Mouse (Mus musculus) hindbrain, embryonic 12.5 days (tissue): Measurements from ENCODE around the gene 2810021J22Rik. TPM values are rescaled to one million over a fixed set of nuclear protein-coding genes. Genes with fewer than 3 reads are reported as not detected.

ENCODE experiments used
- ATAC-seq: fragments of 200-750 bp; cut with Nextera tagmentation; 2 replicates; pipeline ENCODE4 v1.8.0; 2017; ENCODE audit warnings: moderate TSS enrichment; ENCODE audit not compliant: low FRiP score
- H3K27ac ChIP-seq: fragments of 300-500 bp; sonication (generic); 2 replicates; pipeline ENCODE4 v1.5.1; 2016; ENCODE audit warnings: mild to moderate bottlenecking
- H3K27me3 ChIP-seq: fragments of 300-500 bp; sonication (generic); 2 replicates; pipeline ENCODE4 v1.6.1; 2016; ENCODE audit warnings: mild to moderate bottlenecking
- H3K36me3 ChIP-seq: fragments of 300-500 bp; sonication (generic); 2 replicates; pipeline ENCODE4 v1.6.1; 2016; ENCODE audit warnings: mild to moderate bottlenecking
- H3K4me1 ChIP-seq: fragments of 300-500 bp; sonication (generic); 2 replicates; pipeline ENCODE4 v1.6.1; 2016
- H3K4me2 ChIP-seq: fragments of 300-500 bp; sonication (generic); replicated peaks from 2 replicates; pipeline ENCODE4 v1.6.1; 2016; ENCODE audit warnings: mild to moderate bottlenecking
- H3K4me3 ChIP-seq: fragments of 300-500 bp; sonication (generic); 2 replicates; pipeline ENCODE4 v1.5.1; 2016; ENCODE audit warnings: mild to moderate bottlenecking
- H3K9ac ChIP-seq: fragments of 300-500 bp; sonication (generic); 2 replicates; pipeline ENCODE4 v1.6.1; 2016; ENCODE audit warnings: mild to moderate bottlenecking, moderate library complexity
- H3K9me3 ChIP-seq: fragments of 300-500 bp; sonication (generic); replicated peaks from 2 replicates; pipeline ENCODE4 v1.6.1; 2016; ENCODE audit warnings: mild to moderate bottlenecking
- WGBS: fragments of 180-500 bp; shearing (Covaris S2); methylation state at CpG from one replicate; pipeline ENCODE4 v1.1.7; 2016; 5-methylcytosine and 5-hydroxymethylcytosine counted together
- polyA plus RNA-seq: library from polyadenylated mRNA; unstranded; fragments of >200 nt; fragmentation: Nextera tagmentation; extraction: Ambion mirVana; gene quantifications from 2 replicates; pipeline ENCODE4 v1.2.1, GENCODE M21; 2016

The 2810021J22Rik gene
- polyA plus RNA-seq, 1 experiment from 2014 or later = 10.2 TPM

DNA sequence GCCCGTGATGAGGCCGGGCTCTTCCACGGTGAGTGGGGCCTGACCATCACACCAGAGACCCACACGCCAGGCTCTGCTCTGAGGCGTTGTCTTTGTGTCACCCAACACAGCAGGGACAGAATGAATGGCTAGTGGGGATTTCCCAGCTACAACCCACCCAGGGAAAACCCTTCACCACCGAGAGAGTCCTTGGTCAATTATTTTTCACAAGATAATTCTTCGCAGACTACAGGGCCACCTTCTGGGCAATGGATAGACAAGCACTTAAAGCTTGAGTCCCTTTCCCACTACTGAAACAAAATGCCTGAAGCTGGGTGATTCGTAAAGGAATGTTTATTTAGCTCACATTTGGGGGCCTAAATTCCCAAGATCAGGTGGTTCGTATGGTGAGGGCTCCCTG lies 55.4 kb downstream of the 2810021J22Rik start:
- Histone ChIP-seq H3K9me3 (no peaks in the 10 kb centered on the region), H3K27ac (no peak overlapping the region), H3K4me1 (no peaks in the 10 kb centered on the region), H3K4me3 (no peak overlapping the region), H3K4me2 (no peak overlapping the region), H3K36me3 (no peaks in the 10 kb centered on the region), H3K9ac (no peak overlapping the region), H3K27me3 (no peaks in the 10 kb centered on the region)
- 81% methylated on average over 9 of the region's 9 CpGs for WGBS
- ATAC-seq = no peak

- Histone ChIP-seq H3K27ac (no peak overlapping the region), H3K4me2 (no peak overlapping the region), H3K4me1 (0 out of 2 replicates have a peak, but pooled peaks cover 5% of the 10 kb centered on the region), H3K27me3 (no peaks in the 10 kb centered on the region), H3K4me3 (no peak overlapping the region), H3K9ac (no peak overlapping the region), H3K9me3 (no peaks in the 10 kb centered on the region), H3K36me3 (peaks cover 10% of the 10 kb centered on the region)
- WGBS = 92% methylated on average over 2 of the region's 3 CpGs
- ATAC-seq = no peak
These were observed 59.6 kb downstream of the 2810021J22Rik start for GRCm38 (mm10) chr11:58926651-58927050.

- Histone ChIP-seq H3K4me2 (no peak overlapping the region), H3K4me3 (no peak overlapping the region), H3K9ac (no peak overlapping the region), H3K27ac (no peak overlapping the region), H3K9me3 (no peaks in the 10 kb centered on the region), H3K4me1 (0 out of 2 replicates have a peak, but pooled peaks cover 5% of the 10 kb centered on the region), H3K36me3 (peaks cover 14% of the 10 kb centered on the region), H3K27me3 (no peaks in the 10 kb centered on the region)
- ATAC-seq = no peak
- 79% methylated on average over 2 of the region's 2 CpGs for WGBS
These were observed 60.0 kb downstream of the 2810021J22Rik start for GRCm38 (mm10) chr11:58927053-58927452.

GRCm38 (mm10) chr11:58927790-58928651 lies 61.0 kb downstream of the 2810021J22Rik start:
- 39% methylated on average over 20 of the region's 20 CpGs for WGBS
- H3K9ac ChIP-seq = no peak overlapping the region
- peak overlapping the region; percentile 33 for H3K4me2 ChIP-seq
- no peaks in the 10 kb centered on the region for H3K27me3 ChIP-seq
- H3K9me3 ChIP-seq = no peaks in the 10 kb centered on the region
- H3K36me3 ChIP-seq = peaks cover 23% of the 10 kb centered on the region
- 0 out of 2 replicates have a peak, but pooled peaks cover 5% of the 10 kb centered on the region for H3K4me1 ChIP-seq
- ATAC-seq = peak; percentile 65
- no peak overlapping the region for H3K27ac ChIP-seq
- H3K4me3 ChIP-seq = 0 out of 2 replicates have a peak overlapping the region, but pooled peaks have one; percentile 2

GRCm38 (mm10) chr11:58929055-58929454 lies 62.0 kb downstream of the 2810021J22Rik start:
- Histone ChIP-seq H3K27ac (no peak overlapping the region), H3K4me3 (no peak overlapping the region), H3K36me3 (peaks cover 34% of the 10 kb centered on the region), H3K27me3 (no peaks in the 10 kb centered on the region), H3K9me3 (no peaks in the 10 kb centered on the region), H3K4me2 (no peak overlapping the region), H3K4me1 (0 out of 2 replicates have a peak, but pooled peaks cover 5% of the 10 kb centered on the region), H3K9ac (no peak overlapping the region)
- WGBS = 79% methylated on average over 4 of the region's 4 CpGs
- ATAC-seq = no peak

- no peaks in the 10 kb centered on the region for H3K9me3 ChIP-seq
- H3K27me3 ChIP-seq = no peaks in the 10 kb centered on the region
- peaks cover 39% of the 10 kb centered on the region for H3K36me3 ChIP-seq
- no peak overlapping the region for H3K4me2 ChIP-seq
- H3K4me1 ChIP-seq = 0 out of 2 replicates have a peak, but pooled peaks cover 5% of the 10 kb centered on the region
- no peak overlapping the region for H3K9ac ChIP-seq
- no peak for ATAC-seq
- 58% methylated on average over 3 of the region's 3 CpGs for WGBS
- no peak overlapping the region for H3K27ac ChIP-seq
- H3K4me3 ChIP-seq = no peak overlapping the region
These were observed 62.6 kb downstream of the 2810021J22Rik start for GRCm38 (mm10) chr11:58929641-58930040.

DNA sequence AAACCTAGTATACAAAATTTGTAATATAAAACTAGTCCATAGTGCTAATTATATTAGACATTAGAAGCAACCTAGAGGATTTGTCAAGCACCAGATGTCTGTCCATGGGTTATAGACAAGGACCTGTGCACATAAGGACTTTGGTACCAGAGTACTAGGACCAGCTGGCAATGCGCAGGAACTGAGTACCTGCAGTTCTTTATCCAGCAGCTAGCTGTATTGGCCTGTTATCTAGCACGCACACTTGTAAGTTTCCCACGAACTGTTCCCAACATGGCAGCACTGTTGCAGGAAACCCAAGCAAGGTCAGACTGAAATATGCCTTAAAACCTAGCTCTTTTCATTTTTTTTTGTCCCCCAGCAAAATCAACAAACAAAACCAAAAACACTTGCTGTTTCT lies 63.2 kb downstream of the 2810021J22Rik start:
- H3K9ac ChIP-seq = no peak overlapping the region
- no peak overlapping the region for H3K4me2 ChIP-seq
- WGBS = 87% methylated on average over 3 of the region's 3 CpGs
- H3K36me3 ChIP-seq = peaks cover 39% of the 10 kb centered on the region
- H3K27ac ChIP-seq = no peak overlapping the region
- no peak overlapping the region for H3K4me3 ChIP-seq
- no peaks in the 10 kb centered on the region for H3K9me3 ChIP-seq
- ATAC-seq = no peak
- 0 out of 2 replicates have a peak, but pooled peaks cover 5% of the 10 kb centered on the region for H3K4me1 ChIP-seq
- H3K27me3 ChIP-seq = no peaks in the 10 kb centered on the region

DNA sequence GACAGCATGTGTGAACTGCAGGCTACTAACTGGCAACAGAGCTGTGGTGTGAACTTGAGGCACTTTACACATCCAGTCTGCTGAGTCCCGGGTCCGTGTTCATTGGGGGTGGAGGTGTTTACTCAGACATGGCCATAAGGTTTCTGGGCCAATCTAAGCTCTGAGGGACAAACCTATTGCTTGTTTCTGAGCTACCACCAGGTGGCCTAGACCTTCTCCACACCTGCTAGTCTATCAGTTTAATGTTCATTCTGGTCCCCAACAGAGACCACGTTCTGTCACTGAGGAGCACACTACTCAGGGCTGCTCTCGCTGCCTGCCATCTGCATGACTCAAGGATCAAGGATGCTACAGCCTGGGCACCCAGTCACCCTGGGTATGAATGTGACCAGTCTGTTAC lies 64.6 kb downstream of the 2810021J22Rik start:
- Histone ChIP-seq H3K9ac (no peak overlapping the region), H3K36me3 (peaks cover 50% of the 10 kb centered on the region)
- WGBS = 94% methylated on average over 4 of the region's 4 CpGs

More for the DNA sequence above, 64.6 kb downstream of the 2810021J22Rik start:
- Histone ChIP-seq H3K27me3 (no peaks in the 10 kb centered on the region), H3K27ac (no peak overlapping the region), H3K4me2 (no peak overlapping the region), H3K9me3 (no peaks in the 10 kb centered on the region), H3K4me3 (no peak overlapping the region), H3K4me1 (peaks cover 13% of the 10 kb centered on the region)
- ATAC-seq = no peak

Other genes with a start within 250 kb of the 2810021J22Rik start
- gene Olfr323, start 236.7 kb upstream of the 2810021J22Rik start, polyA plus RNA-seq = not detected in 2 replicates
- 0.51 and 0.53 TPM in 2 replicates for gene Trim58, start 226.8 kb upstream of the 2810021J22Rik start, polyA plus RNA-seq
- gene Olfr322, start 208.4 kb upstream of the 2810021J22Rik start, polyA plus RNA-seq = not detected in 2 replicates
- not detected in 2 replicates for gene Olfr320, start 186.1 kb upstream of the 2810021J22Rik start, polyA plus RNA-seq
- gene Olfr319, start 168.1 kb upstream of the 2810021J22Rik start, polyA plus RNA-seq = not detected in 2 replicates
- not detected in 2 replicates for gene Olfr318, start 143.2 kb upstream of the 2810021J22Rik start, polyA plus RNA-seq
- 0.10 and 0.12 TPM in 2 replicates for gene Olfr317, start 128.0 kb upstream of the 2810021J22Rik start, polyA plus RNA-seq
- not detected in 2 replicates for gene Olfr316, start 114.5 kb upstream of the 2810021J22Rik start, polyA plus RNA-seq
- gene Olfr315, start 94.0 kb upstream of the 2810021J22Rik start, polyA plus RNA-seq = not detected in 2 replicates
- not detected in 2 replicates for gene Olfr314, start 84.3 kb upstream of the 2810021J22Rik start, polyA plus RNA-seq
- 7.0 and 10.4 TPM in 2 replicates for gene Fam183b, start 65.3 kb upstream of the 2810021J22Rik start, polyA plus RNA-seq
- not detected in 2 replicates for gene Olfr313, start 52.2 kb upstream of the 2810021J22Rik start, polyA plus RNA-seq
- not detected in 2 replicates for gene Olfr312, start 38.0 kb upstream of the 2810021J22Rik start, polyA plus RNA-seq
- not detected in 2 replicates for gene Olfr311, start 28.0 kb upstream of the 2810021J22Rik start, polyA plus RNA-seq
- gene Gm12258, start 20.1 kb upstream of the 2810021J22Rik start, polyA plus RNA-seq = 18.3 and 19.1 TPM in 2 replicates
- gene Zfp39, start 37.0 kb downstream of the 2810021J22Rik start, polyA plus RNA-seq = 4.9 and 7.0 TPM in 2 replicates
- gene Btnl10, start 50.7 kb downstream of the 2810021J22Rik start, polyA plus RNA-seq = not detected in 2 replicates
- gene Rnf187, start 71.7 kb downstream of the 2810021J22Rik start, polyA plus RNA-seq = 498 and 513 TPM in 2 replicates
- 149 and 154 TPM in 2 replicates for gene Hist3h2ba, start 81.7 kb downstream of the 2810021J22Rik start, polyA plus RNA-seq
- 90.1 and 95.9 TPM in 2 replicates for gene Hist3h2a, start 87.5 kb downstream of the 2810021J22Rik start, polyA plus RNA-seq
- 1.2 and 1.5 TPM in 2 replicates for gene Trim17, start 87.5 kb downstream of the 2810021J22Rik start, polyA plus RNA-seq
- gene Trim11, start 110.9 kb downstream of the 2810021J22Rik start, polyA plus RNA-seq = 19.3 and 19.5 TPM in 2 replicates